Comparison of ENCODE assay signal across 12 mouse cellular contexts in the genomic region with DNA sequence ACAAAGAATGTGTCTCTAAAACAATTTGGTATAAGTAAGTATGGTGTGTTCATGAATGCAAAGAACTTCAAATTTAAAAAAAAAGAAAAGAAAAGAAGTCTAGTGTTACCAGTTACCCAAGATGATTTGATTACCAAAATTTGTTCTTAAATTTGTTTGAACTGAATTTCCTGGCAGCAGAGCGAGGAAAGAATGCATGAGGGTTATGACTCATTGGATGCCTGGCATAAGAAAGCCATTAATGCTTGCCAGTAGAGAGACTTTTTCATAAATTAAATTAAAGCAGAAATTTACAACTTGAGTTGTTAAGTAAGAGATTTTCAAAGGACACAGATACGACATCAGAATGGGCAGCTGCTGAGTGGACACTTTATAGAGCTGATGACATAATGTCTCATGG.
"Had no signal": no experiment of that assay in that cellular context is flagged by ENCODE, and none has a peak within 500 bp of the region (broad histone marks: within the 10 kb centered on the region; RNA-seq: fewer than 3 reads in every experiment).

No protein-coding gene starts in this region.

- H3K9me3 ChIP-seq: limb, embryonic 12.5 days; midbrain, embryonic 13.5 days; neural tube, embryonic 15.5 days had no signal

- H3K4me2 ChIP-seq: limb, embryonic 12.5 days; midbrain, embryonic 13.5 days; neural tube, embryonic 15.5 days had no signal

- H3K27ac ChIP-seq: limb, embryonic 12.5 days; liver, embryonic 14.5 days; midbrain, embryonic 13.5 days; neural tube, embryonic 15.5 days had no signal

- ATAC-seq: midbrain, embryonic 13.5 days had no signal

- H3K27me3 ChIP-seq: limb, embryonic 12.5 days; midbrain, embryonic 13.5 days; neural tube, embryonic 15.5 days had no signal

- H3K36me3 ChIP-seq: limb, embryonic 12.5 days; midbrain, embryonic 13.5 days; neural tube, embryonic 15.5 days had no signal

- H3K9ac ChIP-seq: limb, embryonic 12.5 days; liver, embryonic 14.5 days; midbrain, embryonic 13.5 days; neural tube, embryonic 15.5 days had no signal

- DNase-seq: kidney, adult 8-10 months; kidney, postnatal 25 days; layer of hippocampus, adult 9-11 months; layer of hippocampus, postnatal 36 days; liver; lung, adult 2 months; thymus, adult 18-20 months; thymus, postnatal 14 days had no signal

- H3K4me1 ChIP-seq: limb, embryonic 12.5 days; midbrain, embryonic 13.5 days; neural tube, embryonic 15.5 days had no signal

- H3K4me3 ChIP-seq: limb, embryonic 12.5 days; midbrain, embryonic 13.5 days; neural tube, embryonic 15.5 days had no signal
